Mouse (Mus musculus) midbrain, embryonic 13.5 days (tissue): ENCODE measurements at regions not wholly inside any gene's neighbourhood (a gene's known extent, or its start where the extent isn't known, plus 50 kb on each side); places are given as distances from the start of the nearest gene placed in this dataset.

ENCODE experiments used
- ATAC-seq: fragments of 200-750 bp; cut with Nextera tagmentation; 2 replicates; pipeline ENCODE4 v1.8.0; 2017; ENCODE audit warnings: mild to moderate bottlenecking, moderate TSS enrichment, moderate library complexity
- H3K27ac ChIP-seq: fragments of 300-500 bp; sonication (generic); 2 replicates; pipeline ENCODE4 v1.5.1; 2015; ENCODE audit warnings: inconsistent platforms, mild to moderate bottlenecking, moderate library complexity
- H3K27me3 ChIP-seq: fragments of 300-500 bp; sonication (generic); 2 replicates; pipeline ENCODE4 v1.6.1; 2015; ENCODE audit warnings: mild to moderate bottlenecking, inconsistent platforms
- H3K36me3 ChIP-seq: fragments of 300-500 bp; sonication (generic); 2 replicates; pipeline ENCODE4 v1.6.1; 2015; ENCODE audit warnings: mild to moderate bottlenecking, inconsistent platforms
- H3K4me1 ChIP-seq: fragments of 300-500 bp; sonication (generic); replicated peaks from 2 replicates; pipeline ENCODE4 v1.6.1; 2015; ENCODE audit warnings: inconsistent platforms
- H3K4me2 ChIP-seq: fragments of 300-500 bp; sonication (generic); replicated peaks from 2 replicates; pipeline ENCODE4 v1.6.1; 2015; ENCODE audit warnings: moderate library complexity, mild to moderate bottlenecking, inconsistent platforms
- H3K4me3 ChIP-seq: fragments of 300-500 bp; sonication (generic); replicated peaks from 2 replicates; pipeline ENCODE4 v1.5.1; 2015; ENCODE audit warnings: mild to moderate bottlenecking, inconsistent platforms
- H3K9ac ChIP-seq: fragments of 300-500 bp; sonication (generic); replicated peaks from 2 replicates; pipeline ENCODE4 v1.6.1; 2015; ENCODE audit warnings: mild to moderate bottlenecking, inconsistent platforms
- H3K9me3 ChIP-seq: fragments of 300-500 bp; sonication (generic); 2 replicates; pipeline ENCODE4 v1.6.1; 2016; ENCODE audit warnings: mild to moderate bottlenecking, inconsistent platforms
- WGBS: fragments of 180-500 bp; shearing (Covaris S2); methylation state at CpG from one replicate; pipeline ENCODE4 v1.1.7; 2015; 5-methylcytosine and 5-hydroxymethylcytosine counted together

- WGBS: 88% methylated on average over 2 of the region's 2 CpGs
- Histone ChIP-seq H3K36me3 (no peaks in the 10 kb centered on the region), H3K4me2 (no peak overlapping the region), H3K4me3 (no peak overlapping the region), H3K9me3 (no peaks in the 10 kb centered on the region), H3K27ac (no peak overlapping the region), H3K9ac (no peak overlapping the region), H3K27me3 (no peaks in the 10 kb centered on the region), H3K4me1 (no peaks in the 10 kb centered on the region)
- ATAC-seq: no peak
Measured at GRCm38 (mm10) chr5:50820674-50821073, 746.9 kb downstream of the Ppargc1a start.

- Histone ChIP-seq H3K4me2 (no peak overlapping the region), H3K27me3 (no peaks in the 10 kb centered on the region), H3K27ac (no peak overlapping the region), H3K4me1 (no peaks in the 10 kb centered on the region), H3K9ac (no peak overlapping the region), H3K4me3 (no peak overlapping the region), H3K9me3 (no peaks in the 10 kb centered on the region), H3K36me3 (no peaks in the 10 kb centered on the region)
- no peak for ATAC-seq
Measured at GRCm38 (mm10) chr5:50819959-50820358, 747.6 kb downstream of the Ppargc1a start.

- no peak for ATAC-seq
- WGBS: 62% methylated on average over 4 of the region's 4 CpGs
- 0 out of 2 replicates have a peak, but pooled peaks cover 4% of the 10 kb centered on the region for H3K4me1 ChIP-seq
- no peaks in the 10 kb centered on the region for H3K27me3 ChIP-seq
- H3K9ac ChIP-seq: no peak overlapping the region
- H3K36me3 ChIP-seq: no peaks in the 10 kb centered on the region
- H3K27ac ChIP-seq: no peak overlapping the region
- H3K4me3 ChIP-seq: no peak overlapping the region
- H3K9me3 ChIP-seq: no peaks in the 10 kb centered on the region
- H3K4me2 ChIP-seq: no peak overlapping the region
Measured at GRCm38 (mm10) chr5:50795310-50795709, 736.5 kb upstream of the Adgra3 start.

- Histone ChIP-seq H3K9me3 (no peaks in the 10 kb centered on the region), H3K4me1 (0 out of 2 replicates have a peak, but pooled peaks cover 4% of the 10 kb centered on the region), H3K4me2 (no peak overlapping the region), H3K27me3 (no peaks in the 10 kb centered on the region), H3K27ac (no peak overlapping the region), H3K36me3 (no peaks in the 10 kb centered on the region), H3K9ac (no peak overlapping the region), H3K4me3 (no peak overlapping the region)
- 0 out of 2 replicates have a peak, but pooled peaks have one; percentile 62 for ATAC-seq
- WGBS: 94% methylated on average over 2 of the region's 2 CpGs
Measured at GRCm38 (mm10) chr5:50794453-50795169, 735.8 kb upstream of the Adgra3 start.

- Histone ChIP-seq H3K27ac (no peak overlapping the region), H3K9me3 (no peaks in the 10 kb centered on the region), H3K4me2 (no peak overlapping the region), H3K4me1 (0 out of 2 replicates have a peak, but pooled peaks cover 4% of the 10 kb centered on the region), H3K9ac (no peak overlapping the region), H3K36me3 (no peaks in the 10 kb centered on the region), H3K27me3 (no peaks in the 10 kb centered on the region), H3K4me3 (no peak overlapping the region)
- ATAC-seq: no peak
- 96% methylated on average over 1 of the region's 1 CpGs for WGBS
Measured at GRCm38 (mm10) chr5:50793558-50793957, 734.8 kb upstream of the Adgra3 start.

- Histone ChIP-seq H3K36me3 (no peaks in the 10 kb centered on the region), H3K27me3 (no peaks in the 10 kb centered on the region), H3K4me2 (no peak overlapping the region), H3K9me3 (no peaks in the 10 kb centered on the region), H3K4me1 (no peaks in the 10 kb centered on the region), H3K4me3 (no peak overlapping the region), H3K9ac (no peak overlapping the region), H3K27ac (no peak overlapping the region)
- ATAC-seq: no peak
Measured at GRCm38 (mm10) chr5:50785273-50785672, 726.5 kb upstream of the Adgra3 start.

GRCm38 (mm10) chr5:50779138-50779537 is 720.3 kb upstream of the Adgra3 start:
- H3K4me2 ChIP-seq: no peak overlapping the region
- 60% methylated on average over 3 of the region's 3 CpGs for WGBS
- no peak for ATAC-seq
- H3K27ac ChIP-seq: no peak overlapping the region
- H3K36me3 ChIP-seq: no peaks in the 10 kb centered on the region
- H3K4me1 ChIP-seq: no peaks in the 10 kb centered on the region
- H3K4me3 ChIP-seq: no peak overlapping the region
- H3K9me3 ChIP-seq: no peaks in the 10 kb centered on the region
- H3K27me3 ChIP-seq: no peaks in the 10 kb centered on the region
- H3K9ac ChIP-seq: no peak overlapping the region

GRCm38 (mm10) chr5:50778221-50778620 is 719.4 kb upstream of the Adgra3 start:
- Histone ChIP-seq H3K4me1 (no peaks in the 10 kb centered on the region), H3K27ac (no peak overlapping the region), H3K4me3 (no peak overlapping the region), H3K9ac (no peak overlapping the region), H3K27me3 (no peaks in the 10 kb centered on the region), H3K36me3 (no peaks in the 10 kb centered on the region), H3K9me3 (no peaks in the 10 kb centered on the region), H3K4me2 (no peak overlapping the region)
- WGBS: 83% methylated on average over 6 of the region's 6 CpGs
- ATAC-seq: no peak

GRCm38 (mm10) chr5:50762261-50762660 is 703.5 kb upstream of the Adgra3 start:
- ATAC-seq: no peak
- WGBS: 77% methylated on average over 5 of the region's 5 CpGs
- no peaks in the 10 kb centered on the region for H3K4me1 ChIP-seq
- no peaks in the 10 kb centered on the region for H3K27me3 ChIP-seq
- no peaks in the 10 kb centered on the region for H3K36me3 ChIP-seq
- H3K9ac ChIP-seq: no peak overlapping the region
- no peak overlapping the region for H3K4me2 ChIP-seq
- no peak overlapping the region for H3K27ac ChIP-seq
- no peaks in the 10 kb centered on the region for H3K9me3 ChIP-seq
- no peak overlapping the region for H3K4me3 ChIP-seq

- no peaks in the 10 kb centered on the region for H3K27me3 ChIP-seq
- H3K9me3 ChIP-seq: no peaks in the 10 kb centered on the region
- no peak overlapping the region for H3K9ac ChIP-seq
- no peak overlapping the region for H3K4me2 ChIP-seq
- no peak for ATAC-seq
- H3K27ac ChIP-seq: no peak overlapping the region
- 90% methylated on average over 3 of the region's 3 CpGs for WGBS
- no peaks in the 10 kb centered on the region for H3K36me3 ChIP-seq
- H3K4me3 ChIP-seq: no peak overlapping the region
- no peaks in the 10 kb centered on the region for H3K4me1 ChIP-seq
Measured at GRCm38 (mm10) chr5:50760386-50760785, 701.6 kb upstream of the Adgra3 start.

- WGBS: 68% methylated on average over 1 of the region's 1 CpGs
- no peaks in the 10 kb centered on the region for H3K9me3 ChIP-seq
- H3K27me3 ChIP-seq: no peaks in the 10 kb centered on the region
- H3K36me3 ChIP-seq: no peaks in the 10 kb centered on the region
- no peak overlapping the region for H3K27ac ChIP-seq
- H3K9ac ChIP-seq: no peak overlapping the region
- no peak overlapping the region for H3K4me3 ChIP-seq
- no peak overlapping the region for H3K4me2 ChIP-seq
- H3K4me1 ChIP-seq: no peaks in the 10 kb centered on the region
- no peak for ATAC-seq
Measured at GRCm38 (mm10) chr5:50752766-50753165, 694.0 kb upstream of the Adgra3 start.

GRCm38 (mm10) chr5:50751358-50751757 is 692.6 kb upstream of the Adgra3 start:
- WGBS: 46% methylated on average over 3 of the region's 3 CpGs
- Histone ChIP-seq H3K36me3 (no peaks in the 10 kb centered on the region), H3K4me2 (no peak overlapping the region), H3K4me3 (no peak overlapping the region), H3K4me1 (no peaks in the 10 kb centered on the region), H3K9me3 (no peaks in the 10 kb centered on the region), H3K9ac (no peak overlapping the region), H3K27ac (no peak overlapping the region), H3K27me3 (no peaks in the 10 kb centered on the region)
- ATAC-seq: no peak

GRCm38 (mm10) chr5:50743030-50743429 is 684.2 kb upstream of the Adgra3 start:
- 77% methylated on average over 5 of the region's 5 CpGs for WGBS
- H3K36me3 ChIP-seq: no peaks in the 10 kb centered on the region
- no peak overlapping the region for H3K27ac ChIP-seq
- ATAC-seq: no peak
- no peak overlapping the region for H3K4me3 ChIP-seq
- no peak overlapping the region for H3K9ac ChIP-seq
- H3K4me1 ChIP-seq: no peaks in the 10 kb centered on the region
- H3K9me3 ChIP-seq: no peaks in the 10 kb centered on the region
- H3K27me3 ChIP-seq: no peaks in the 10 kb centered on the region
- H3K4me2 ChIP-seq: no peak overlapping the region
